Mouse (Mus musculus): ENCODE measurements around the gene Trank1.

DNA sequence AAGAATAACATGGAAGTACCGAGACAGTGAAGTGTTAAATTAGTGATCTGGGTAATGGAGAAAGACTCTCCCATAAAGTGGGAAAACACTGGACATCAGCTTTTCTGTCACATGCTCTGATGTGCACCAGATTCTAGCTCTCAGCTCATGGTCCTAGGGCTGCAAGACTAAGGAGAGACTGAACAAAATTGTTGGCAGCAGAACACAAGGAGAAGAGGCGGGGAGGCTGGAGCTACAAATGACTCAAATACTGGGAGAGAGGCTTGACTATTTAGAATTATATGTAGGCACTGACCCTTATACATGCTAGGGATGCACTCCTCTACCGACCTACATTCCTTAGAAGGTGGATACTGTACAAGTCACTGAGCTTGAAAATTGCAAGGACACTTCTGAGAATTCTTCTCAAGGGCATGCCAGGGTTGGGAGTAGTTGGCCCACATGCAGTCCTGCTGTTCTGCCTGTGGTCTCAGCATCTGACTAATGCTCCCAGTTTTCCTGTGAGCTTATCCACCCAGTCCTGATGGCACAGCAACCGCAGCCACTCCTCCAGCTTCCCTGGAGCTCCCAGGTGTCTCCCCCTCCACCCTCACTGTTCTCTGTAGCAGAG, 23.1 kb downstream of the Trank1 start:
- TF ChIP-seq POLR2A (IDR thresholded peaks at IDR 0.05; ENCODE audit: borderline replicate concordance, low read depth, low read length) (no peak), CTCF (IDR thresholded peaks at IDR 0.05; ENCODE audit: low read depth, low read length) (no peak)
